Mouse (Mus musculus): ENCODE data around the gene Rpl13.
A peak's percentile ranks its signal among the peaks of the same experiment; 100 is the strongest.

Rpl13 gene

DNA sequence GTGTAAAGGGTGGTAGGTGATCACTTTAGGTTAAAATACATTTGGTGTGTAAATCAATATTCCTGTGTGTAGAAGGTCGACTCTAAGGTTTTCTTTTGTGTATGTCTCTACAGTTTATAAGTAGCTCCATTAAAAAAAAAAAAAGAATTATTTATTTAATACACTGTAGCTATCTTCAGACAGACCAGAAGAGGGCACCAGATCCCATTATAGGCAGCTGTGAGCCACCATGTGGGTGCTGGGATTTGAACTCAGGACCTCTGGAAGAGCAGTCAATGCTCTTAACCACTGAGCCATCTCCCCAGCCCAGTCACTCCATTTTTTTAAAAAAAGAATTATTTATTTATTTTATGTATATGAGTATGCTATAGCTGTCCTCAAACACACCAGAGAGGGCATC is 5.9 kb downstream of the Rpl13 start:
- no peak for DNase-seq (ENCODE audit: low spot score in 2 of 2)

DNA sequence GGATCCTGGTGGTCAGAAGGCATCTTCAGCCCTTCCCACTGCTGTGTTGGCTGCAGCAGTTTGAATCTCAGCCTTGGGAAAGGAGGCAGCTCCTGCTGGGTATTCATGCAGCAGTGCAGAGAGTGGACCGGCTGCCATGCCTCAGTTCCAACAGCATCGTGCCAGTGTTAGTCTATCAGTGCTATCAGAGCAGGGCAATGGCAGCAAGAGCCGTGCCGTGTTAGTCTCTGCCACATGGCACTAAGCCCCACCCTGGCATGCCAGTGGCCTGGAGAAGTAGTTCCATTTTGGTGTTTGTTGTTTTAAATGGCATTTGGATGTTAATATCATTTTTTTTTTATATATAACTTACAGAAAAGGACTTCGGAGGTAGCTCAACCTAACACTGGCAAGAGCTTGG is 6.8 kb downstream of the Rpl13 start:
- no peak for DNase-seq (ENCODE audit: low spot score in 2 of 2)

DNA sequence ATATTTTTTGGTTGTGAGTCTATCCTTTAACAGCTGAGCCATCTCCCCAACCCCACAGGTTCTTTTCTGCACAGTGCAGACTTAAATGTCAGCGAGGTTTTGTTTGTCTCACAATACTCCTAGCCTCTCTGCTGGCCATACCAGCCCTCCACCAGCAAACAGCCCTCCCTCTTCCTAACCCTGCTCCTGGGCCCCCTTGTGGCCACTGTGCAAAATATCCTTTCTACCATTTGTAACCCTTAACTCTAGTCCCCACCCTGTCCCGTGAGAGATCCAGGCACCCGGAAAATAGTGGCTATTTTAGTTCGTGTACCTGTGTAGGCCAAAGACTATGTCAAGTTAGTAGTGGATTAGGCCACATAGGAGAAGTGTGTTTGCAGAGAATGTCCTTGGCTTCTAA is 8.5 kb downstream of the Rpl13 start:
- no peak for DNase-seq (ENCODE audit: low spot score in 2 of 2)

DNA sequence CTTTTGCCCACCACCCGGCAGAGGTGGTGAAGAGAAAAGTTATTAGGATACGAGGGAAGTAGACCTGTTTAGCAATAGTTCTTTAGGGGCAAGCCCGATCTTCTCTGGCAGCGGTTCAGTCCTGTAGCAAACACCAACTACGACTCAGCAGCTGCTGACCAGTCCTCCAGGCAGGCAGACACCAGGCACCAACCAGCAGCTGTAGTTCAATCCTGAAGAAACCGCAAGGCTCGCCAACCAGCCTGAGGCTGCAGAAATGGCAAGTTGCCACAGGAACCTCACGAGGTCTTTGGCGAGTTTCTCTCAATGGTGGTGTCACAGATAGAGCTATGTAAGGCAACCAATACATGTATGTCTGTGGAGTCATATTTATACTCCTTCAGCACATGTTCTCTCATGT is 10.7 kb downstream of the Rpl13 start:
- DNase-seq (ENCODE audit: low spot score in 2 of 2), result no peak

DNA sequence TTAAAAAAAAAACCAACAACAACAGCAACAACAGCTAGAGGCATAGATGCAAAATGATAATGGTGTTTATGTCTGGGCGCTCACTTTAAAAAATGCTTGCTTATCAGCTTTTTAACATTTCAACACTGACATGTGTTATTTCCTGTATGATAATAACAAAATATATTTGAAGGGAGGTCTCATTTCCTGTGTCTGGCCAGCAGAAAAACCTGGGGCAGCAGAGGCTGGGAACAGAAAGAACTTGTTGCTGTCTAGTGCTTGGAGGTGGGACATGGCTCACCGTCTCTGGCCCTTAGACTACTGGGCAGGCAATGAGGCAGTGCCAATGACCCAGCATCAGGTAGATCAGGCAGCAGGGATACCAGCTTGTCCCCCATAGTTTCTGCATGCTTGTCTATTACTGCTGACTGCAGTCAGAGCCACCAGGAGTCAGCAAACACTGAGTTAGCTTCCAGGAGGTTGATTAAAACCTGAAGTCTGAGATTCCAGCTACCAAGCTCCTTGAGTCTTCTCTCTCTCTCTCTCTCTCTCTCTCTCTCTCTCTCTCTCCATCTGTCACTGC is 11.8 kb downstream of the Rpl13 start:
- DNase-seq (ENCODE audit: low spot score in 2 of 2), result no peak

DNA sequence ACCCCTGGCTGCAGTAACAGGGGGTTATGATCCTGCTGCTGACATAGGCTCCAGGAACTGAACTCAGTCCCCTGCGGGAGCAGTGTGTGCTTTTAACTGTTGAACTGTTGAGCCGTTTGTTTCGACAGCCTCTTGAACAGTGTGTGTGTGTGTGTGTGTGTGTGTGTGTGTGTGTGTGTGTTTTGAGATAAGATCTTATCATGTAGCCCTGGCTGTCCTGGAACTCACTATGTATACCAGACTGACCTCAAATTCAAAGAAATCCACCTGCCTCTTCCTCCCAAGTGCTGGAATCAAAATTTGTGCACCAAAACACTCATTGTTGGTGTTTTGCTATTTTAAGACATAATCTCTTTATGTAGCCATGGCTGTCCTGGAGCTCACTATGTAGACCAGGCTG is 12.5 kb downstream of the Rpl13 start:
- DNase-seq (ENCODE audit: low spot score in 2 of 2), result no peak

DNA sequence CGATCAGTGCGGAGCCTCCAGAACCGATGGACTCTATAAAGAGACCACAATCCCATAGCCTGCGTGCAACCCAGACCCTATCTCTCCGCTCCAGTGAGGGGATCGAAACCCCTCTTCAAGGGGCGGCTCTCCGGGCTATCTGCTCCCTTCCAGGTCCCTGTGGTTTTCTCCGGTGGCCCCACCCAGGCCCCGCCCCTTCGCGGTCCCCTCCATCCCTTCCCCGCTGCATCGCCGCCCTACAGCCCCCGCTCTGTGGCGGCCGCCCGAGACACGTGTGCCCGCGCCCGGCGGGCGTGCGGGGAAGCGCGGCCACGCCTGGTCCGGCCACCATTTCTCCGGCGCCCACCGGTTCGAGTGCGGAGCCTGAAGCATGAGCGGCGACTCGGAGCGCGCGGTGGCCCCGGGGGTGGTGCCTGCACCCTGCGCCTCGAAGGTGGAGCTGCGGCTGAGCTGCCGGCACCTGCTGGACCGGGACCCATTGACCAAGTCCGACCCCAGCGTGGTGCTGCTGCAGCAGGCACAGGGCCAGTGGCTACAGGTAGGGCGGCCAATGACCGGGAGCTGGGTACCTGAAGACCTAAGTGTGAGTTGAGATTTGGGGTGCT is 15.1 kb downstream of the Rpl13 start, which contains the start of gene Cpne7:
Gene Cpne7 (plus strand): TSS at position 248 of the 605 bp plus-strand sequence.
- no peak for DNase-seq (ENCODE audit: low spot score in 2 of 2)

DNA sequence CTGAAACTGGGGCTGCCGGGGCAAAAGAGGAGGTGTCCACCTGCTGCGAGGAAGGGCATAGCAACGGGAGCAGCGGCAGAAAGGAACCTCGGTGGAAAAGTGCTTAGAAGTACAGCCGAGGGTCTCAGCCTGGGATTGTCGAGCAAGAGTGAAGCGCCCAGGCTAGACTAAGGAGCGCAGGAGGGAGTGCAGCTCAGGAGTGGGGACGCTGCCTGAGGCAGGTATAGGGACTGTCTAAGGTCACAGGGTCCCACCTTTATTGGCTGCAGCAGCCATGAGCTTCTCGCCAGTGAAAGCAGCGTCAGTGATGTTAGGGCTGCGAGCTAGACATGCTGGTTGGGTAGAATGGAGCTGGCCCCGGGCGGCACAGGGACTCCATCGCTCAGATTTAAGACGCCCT is 15.6 kb downstream of the Rpl13 start:
- no peak for DNase-seq (ENCODE audit: low spot score in 2 of 2)

DNA sequence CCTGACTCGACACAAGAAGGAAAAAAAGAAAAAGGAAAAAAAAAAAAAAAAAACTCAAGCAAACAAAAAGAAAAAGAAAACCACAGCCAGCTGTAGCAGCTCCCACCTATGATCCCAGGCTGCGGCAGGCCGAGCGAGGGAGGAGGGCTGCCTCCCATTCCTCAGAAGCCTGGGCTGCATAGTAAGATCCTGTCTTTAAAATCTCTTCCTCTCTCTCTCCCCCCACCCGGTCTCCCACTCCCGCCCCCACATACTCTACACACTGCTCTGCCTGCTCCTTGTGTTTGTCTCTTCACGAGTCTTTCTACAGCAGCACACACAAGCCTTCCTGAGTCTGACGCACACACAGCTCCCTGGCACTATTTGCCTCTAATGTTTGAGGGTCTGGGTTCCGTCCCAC is 19.9 kb downstream of the Rpl13 start:
- no peak for DNase-seq (ENCODE audit: low spot score in 2 of 2)

DNA sequence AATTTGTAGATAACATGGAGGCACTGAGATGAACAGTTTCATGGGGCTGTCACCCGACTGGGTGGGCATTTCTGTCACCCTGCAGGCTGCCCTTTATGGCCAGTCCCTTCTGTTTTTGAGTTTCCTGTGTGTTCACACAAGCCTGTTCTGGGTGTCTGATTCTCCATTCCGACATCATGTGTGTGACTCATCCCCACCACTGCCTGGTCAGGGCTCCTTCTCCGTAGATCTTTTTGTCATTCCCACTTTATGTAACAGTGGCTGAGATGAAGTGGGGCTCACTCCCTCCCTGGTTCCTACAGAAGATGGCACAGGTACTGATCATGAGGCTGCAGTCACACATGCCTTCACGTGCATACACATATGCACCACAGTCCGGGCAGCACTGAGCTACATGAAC is 20.5 kb downstream of the Rpl13 start:
- DNase-seq (ENCODE audit: low spot score in 2 of 2), result no peak

DNA sequence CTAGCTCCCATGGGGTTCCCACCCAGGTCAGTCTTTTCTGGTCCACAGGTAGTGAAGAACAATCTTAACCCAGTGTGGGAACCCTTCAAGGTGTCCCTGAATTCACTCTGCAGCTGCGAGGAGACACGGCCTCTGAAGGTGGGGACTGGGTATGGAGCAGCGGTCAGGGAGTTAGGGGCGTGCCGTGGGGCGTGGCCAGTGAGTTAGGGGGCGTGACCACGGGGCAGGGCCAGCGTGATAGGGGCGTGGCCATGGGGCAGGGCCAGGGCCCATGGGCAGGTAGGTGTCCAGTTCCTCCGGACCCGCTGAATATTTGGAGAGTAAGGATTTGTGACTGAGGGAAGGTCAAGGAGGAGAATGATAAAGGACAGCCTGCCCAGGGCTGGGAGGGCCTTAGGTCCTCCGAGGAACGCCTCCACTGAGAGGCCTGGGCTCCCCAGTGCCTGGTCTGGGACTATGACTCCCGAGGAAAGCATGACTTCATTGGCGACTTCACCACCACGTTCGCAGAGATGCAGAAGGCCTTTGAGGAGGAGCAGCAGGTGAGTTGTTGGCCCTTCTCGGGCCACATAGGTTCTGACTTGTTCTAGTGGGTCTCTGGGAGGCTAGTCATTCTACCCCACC is 24.2 kb downstream of the Rpl13 start:
- no peak for DNase-seq (ENCODE audit: low spot score in 2 of 2)

DNA sequence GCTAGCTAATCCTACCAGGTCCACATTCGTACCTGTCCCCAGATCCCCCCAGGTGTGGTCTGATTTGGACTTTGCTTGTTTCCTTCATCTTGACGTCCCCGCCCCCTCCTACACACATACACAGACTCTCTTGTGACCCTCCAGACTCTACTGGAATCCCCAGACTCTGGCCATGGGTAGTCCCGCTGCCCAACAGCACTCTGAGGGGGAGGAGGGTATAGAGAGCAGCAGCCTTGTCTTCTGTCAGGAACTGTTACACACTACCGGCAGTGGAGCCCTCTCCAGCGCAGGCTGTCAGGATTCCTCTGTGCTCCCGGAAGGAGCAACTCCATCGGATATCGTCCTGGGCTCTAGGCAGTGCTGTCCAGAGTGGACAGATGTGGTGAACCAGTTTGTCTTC is 28.9 kb downstream of the Rpl13 start:
- no peak for DNase-seq (ENCODE audit: low spot score in 2 of 2)

DNA sequence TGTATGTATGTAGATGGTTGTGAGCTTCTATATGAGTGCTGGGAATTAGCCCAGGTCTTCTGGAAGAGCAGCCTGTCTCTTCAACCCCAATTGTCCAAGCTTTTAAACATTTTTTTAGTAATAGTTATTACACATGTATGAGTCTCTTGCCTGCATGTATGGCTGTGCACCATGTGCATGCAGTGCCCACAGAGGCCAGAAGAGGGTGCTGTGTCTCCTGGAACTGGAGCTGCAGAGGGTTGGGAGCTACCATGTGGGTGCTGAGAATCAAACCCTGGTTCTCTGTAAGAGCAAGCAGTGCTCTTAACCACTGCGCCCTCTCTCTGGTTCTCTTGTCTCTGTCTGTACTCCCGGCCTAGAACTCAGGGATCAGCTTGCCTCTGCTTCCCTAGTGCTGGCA is 30.8 kb downstream of the Rpl13 start:
- no peak for DNase-seq (ENCODE audit: low spot score in 2 of 2)

DNA sequence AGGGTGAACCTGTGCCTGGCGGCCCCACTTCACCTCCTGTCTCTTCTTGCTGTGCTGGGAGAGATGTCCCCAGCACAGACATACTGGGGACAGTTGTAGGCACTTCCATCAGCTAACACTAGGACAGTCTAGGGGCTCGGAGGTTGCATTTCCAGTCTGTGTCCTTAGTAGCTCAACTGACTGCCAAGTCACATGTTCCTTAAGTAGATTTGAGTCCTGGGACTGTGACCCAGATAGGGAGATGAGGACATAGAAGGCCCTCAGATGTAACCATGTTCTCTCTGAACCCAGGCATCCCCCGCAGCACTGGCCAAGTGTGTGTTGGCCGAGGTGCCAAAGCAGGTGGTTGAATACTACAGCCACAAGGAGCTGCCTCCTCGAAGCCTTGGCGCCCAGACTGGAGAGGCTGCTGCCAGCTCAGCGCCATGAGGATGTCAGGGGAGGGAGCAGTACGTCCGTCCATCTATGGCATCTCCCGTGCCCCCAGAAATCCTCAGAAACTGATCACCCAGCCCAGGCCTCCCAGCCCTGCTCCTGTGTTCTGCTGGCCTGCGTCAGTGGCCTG is 32.1 kb downstream of the Rpl13 start:
- no peak for DNase-seq (ENCODE audit: low spot score in 2 of 2)

DNA sequence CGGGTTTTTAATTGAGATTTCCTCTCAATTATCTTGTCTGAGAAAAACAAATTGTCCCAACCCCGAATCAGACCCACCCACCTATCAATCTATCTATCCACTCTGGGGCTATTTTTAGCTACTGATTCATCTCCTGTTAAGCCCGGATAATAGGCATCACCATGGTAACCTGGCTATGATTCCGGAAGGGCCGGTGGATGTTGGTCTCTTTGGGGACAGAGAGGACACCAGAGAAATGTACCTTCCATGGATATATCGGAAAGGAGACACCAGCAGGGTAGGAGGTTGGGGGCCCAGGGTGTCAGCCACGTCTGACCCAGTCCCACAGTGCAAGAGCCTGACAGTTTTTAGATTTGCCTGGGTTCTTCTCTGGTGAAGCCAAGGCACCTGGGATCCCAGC is 33.3 kb downstream of the Rpl13 start:
- no peak for DNase-seq (ENCODE audit: low spot score in 2 of 2)

DNA sequence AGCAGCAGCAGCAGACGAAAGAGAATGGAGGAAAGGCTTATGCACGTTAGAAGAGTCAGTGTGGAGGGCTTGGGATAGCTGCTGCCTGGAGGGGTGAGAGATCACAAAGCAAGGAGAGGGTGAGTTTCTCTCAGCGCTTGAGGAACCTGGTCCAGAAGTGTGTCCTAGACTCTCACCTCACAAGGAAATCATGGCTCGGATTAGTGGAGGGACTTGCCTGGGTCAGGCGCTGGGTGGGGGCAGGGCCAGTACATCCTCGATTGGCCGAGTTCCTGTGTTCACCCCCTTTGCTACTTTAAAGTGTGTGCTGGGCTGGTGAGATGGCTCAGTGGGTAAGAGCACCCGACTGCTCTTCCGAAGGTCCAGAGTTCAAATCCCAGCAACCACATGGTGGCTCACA is 33.7 kb downstream of the Rpl13 start:
- no peak for DNase-seq (ENCODE audit: low spot score in 2 of 2)

DNA sequence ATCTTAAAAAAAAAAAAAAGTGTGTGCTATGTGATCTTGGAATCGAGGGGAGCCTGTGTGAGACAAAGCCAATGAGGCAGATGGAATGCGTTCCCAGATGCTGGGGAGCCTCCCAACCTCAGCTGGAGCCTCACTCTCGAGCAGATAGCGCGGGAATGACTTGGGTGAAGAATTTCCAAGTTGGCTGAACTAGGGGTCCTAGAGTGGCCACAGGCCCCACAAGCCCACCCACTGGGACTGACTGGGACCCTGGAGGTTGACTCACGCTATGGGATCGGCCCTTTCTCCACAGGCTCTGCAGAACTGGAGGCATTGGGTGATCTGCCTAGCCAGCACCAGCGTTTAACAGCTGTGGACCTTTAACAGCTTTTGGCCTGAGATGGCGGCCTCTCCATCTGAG is 34.1 kb downstream of the Rpl13 start:
- no peak for DNase-seq (ENCODE audit: low spot score in 2 of 2)

DNA sequence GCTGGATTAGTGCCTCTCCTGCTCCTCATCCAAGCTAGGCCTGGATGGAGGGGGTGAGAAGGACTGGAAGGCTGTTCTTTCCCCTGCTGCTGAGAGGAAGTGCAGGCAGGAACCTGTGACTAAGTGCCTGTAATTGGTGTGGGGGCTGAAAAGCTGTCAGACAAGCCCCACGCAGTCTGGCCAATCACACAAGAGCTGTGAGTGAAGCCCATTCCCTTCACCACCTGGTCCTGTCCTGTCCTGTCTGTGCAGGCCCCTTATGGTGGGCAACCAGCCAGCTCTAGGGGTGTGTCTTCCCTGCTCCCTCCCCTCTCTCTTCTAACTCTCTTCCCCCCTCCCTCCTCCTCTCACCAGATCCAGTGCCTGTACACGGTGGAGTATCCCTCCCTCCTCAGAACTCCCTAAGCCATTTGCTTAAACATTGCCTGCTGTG is 35.5 kb downstream of the Rpl13 start:
- peak; percentile 56 to 77 for DNase-seq (ENCODE audit: low spot score in 2 of 2)

DNA sequence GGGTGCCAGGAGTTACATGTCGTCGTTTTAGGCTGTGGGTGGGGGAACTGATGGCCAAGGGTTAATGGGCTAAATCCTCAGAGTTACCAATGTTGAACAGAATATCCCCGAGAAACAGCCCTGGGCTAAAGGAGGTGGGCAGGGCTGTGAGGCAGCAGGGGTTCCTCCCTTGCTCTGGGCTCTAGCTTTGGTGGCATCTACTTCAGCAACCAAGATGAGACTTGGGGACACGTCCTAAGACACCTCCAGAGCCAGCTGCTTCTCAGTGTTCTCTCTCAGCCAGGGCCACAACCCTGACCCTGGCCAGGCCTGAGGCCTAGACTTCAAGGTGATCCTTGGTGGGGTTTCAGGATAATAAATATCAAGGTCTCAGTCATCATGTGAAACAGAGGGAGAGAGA is 36.6 kb downstream of the Rpl13 start:
- no peak for DNase-seq (ENCODE audit: low spot score in 2 of 2)

DNA sequence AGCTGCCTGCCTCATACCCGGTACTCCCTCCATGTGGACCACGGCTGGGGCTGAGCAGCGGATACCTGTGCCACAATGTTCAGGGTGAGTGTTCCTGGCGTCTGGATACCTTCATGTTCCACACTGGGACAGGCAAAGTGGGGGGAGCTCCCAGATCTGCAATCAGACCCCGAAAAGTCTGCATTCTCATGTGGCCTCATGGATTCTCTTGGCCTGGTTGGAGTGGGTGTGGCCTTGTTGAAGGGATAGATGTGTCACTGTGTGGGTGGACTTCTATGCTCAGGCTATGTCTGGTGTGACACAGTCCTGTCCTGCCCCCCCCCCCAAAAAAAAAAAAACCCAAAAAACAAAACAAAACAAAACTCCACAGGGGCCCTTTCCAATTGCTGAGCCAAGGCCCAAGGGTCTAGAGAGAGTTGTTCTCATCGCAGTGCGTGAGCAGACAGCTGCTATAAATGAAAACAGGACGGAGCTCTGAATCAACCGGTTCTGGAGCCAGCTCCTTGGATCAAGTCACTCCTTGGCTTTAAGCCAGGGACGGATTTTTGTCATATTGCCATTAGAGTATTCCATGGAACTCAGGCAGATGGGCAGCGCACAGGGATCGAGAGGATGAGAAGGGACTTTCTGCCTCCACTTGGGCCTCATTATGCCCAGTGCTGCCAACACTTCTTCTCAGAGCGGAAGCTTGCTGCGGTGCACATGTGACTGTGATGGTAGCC is 39.8 kb downstream of the Rpl13 start:
- peak in 1 of 2 experiments; percentile 80 for DNase-seq (ENCODE audit: low spot score in 2 of 2)

DNA sequence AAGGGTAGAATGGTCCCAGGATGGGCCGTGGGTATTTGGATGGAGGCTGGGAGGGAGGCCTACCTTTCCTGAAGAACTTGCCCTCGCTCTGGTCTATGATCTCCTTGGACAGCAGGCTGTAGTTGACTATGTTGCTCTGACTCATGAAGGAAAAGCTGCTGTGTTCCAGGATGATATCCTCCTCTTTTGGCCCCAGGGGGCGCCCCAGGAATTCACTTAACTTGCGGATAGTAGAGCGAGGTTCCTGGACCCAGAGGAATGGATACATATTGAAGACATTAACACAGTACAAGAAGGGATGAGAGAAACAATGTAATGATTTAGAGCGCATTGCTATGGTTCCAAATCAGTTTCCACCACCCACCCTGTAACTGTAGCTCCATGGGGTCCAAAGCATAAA is 43.1 kb downstream of the Rpl13 start:
- DNase-seq (ENCODE audit: low spot score in 2 of 2), result no peak

DNA sequence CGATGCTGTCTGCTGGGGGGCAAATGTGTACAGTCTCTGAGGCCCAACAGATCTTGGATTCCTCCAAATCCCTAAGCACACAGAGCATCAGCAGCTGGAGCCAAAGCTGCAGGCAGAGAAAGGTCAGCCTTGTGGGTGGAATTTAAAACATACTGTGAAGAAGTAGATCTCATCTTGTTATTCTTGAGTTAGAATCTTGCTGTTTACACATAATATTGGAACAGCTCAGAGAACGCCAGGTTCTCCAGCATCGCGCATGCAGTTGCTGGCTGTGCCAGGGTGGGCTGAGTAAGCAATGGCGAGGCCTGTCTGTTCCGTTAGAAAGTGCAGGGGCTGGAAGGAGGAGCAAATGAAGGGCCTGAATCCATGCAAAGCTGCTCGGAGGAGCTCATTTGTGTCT is 44.2 kb downstream of the Rpl13 start:
- DNase-seq (ENCODE audit: low spot score in 2 of 2), result no peak

DNA sequence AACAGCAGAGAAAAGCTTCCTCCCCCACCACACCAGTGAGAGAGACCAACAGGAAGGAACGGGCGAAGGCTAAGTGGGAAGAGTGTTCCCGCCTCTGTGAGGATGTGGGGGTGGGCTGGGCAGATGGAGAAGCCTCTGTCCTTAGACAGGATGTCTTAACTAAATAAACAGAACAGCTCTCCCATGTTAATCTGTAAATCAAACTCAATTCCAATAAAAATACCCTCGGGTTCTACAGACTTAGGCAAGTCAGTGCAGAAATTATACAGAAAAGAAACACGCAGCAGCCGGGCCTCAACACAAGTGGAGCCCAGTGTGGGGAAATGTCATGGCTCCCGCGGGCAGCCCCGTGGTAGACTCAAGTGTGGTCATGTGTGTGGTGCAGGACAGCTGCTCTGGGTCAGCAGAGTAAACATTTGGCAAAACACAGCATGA is 48.6 kb downstream of the Rpl13 start:
- peak in 1 of 2 experiments; percentile 44 for DNase-seq (ENCODE audit: low spot score in 2 of 2)
